Mouse (Mus musculus): ENCODE data around the gene Gm10799. TPM values are rescaled to one million over a fixed set of nuclear protein-coding genes. Genes with fewer than 3 reads are reported as not detected.
"Not testable (repeated sequence)": the region's sequence is repeated elsewhere in the genome, so short reads cannot be mapped to it uniquely, and the experiment has no call there.

Gene Gm10799
- polyA plus RNA-seq, 1 experiment = not detected

GRCm38 (mm10) chr2:104098529-104099230 lies 30.3 kb upstream of the Gm10799 start:
- Histone ChIP-seq H3K36me3 (replicated peaks; ENCODE audit: low read length) (peaks cover 12% of the 10 kb centered on the region), H3K4me3 (replicated peaks) (peak overlapping the region; percentile 3), H3K27me3 (replicated peaks) (no peaks in the 10 kb centered on the region), H3K9me3 (no peaks in the 10 kb centered on the region), H3K4me1 (peaks cover 56% of the 10 kb centered on the region)
- TF ChIP-seq GATA1 (IDR thresholded peaks at IDR 0.05; ENCODE audit: borderline replicate concordance, low read length) (peak; percentile 24; the same call in 1 of the 3 replicates), FLI1 (IDR thresholded peaks at IDR 0.05; ENCODE audit: low read length) (no peak)

DNA sequence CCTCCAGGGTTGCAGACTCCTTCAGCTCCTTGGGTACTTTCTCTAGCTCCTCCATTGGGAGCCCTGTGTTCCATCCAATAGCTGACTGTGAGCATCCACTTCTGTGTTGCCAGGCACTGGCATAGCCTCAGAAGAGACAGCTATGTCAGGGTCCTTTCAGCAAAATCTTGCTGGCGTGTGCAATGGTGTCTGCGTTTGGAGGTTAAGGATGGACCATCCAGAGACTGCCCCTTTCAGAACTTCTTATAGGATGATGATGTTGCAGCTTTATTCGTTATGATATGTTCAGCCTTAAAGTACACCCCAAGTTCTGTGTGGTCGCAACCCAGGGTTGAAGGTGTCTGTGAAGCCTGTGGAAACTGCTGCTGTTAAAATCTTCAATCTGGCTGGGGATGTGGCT lies 29.0 kb upstream of the Gm10799 start:
- not testable (repeated sequence) for H3K4me3 ChIP-seq (replicated peaks); H3K27me3 ChIP-seq (replicated peaks); H3K9me3 ChIP-seq; H3K36me3 ChIP-seq (replicated peaks; ENCODE audit: low read length)
- H3K4me1 ChIP-seq = peaks cover 46% of the 10 kb centered on the region

DNA sequence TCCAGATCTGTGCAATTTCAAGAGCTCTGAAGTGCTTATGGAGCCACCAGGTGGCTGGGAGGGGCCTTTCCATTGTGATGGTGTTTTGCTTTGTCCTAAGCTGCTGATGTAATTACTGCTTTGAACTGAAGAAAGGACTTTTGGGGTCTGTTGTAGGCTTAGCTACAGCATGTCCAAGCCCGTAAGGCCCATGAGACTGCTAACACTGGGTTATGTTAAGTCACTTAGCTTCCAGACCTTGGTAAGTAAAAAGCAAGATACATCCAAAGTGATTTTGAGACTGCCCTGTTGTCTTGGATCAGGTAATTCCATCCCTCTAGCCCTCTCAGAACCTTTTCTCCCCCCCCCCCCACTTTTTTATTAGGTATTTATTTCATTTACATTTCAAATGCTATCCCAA lies 28.4 kb upstream of the Gm10799 start:
- not testable (repeated sequence) for H3K9me3 ChIP-seq; H3K4me3 ChIP-seq (replicated peaks); H3K27me3 ChIP-seq (replicated peaks); H3K36me3 ChIP-seq (replicated peaks; ENCODE audit: low read length)
- peaks cover 43% of the 10 kb centered on the region for H3K4me1 ChIP-seq

GRCm38 (mm10) chr2:104096256-104096655 lies 27.9 kb upstream of the Gm10799 start:
- Histone ChIP-seq H3K4me3 (replicated peaks) (peak overlapping the region; percentile 90), H3K9me3 (no peaks in the 10 kb centered on the region), H3K4me1 (peaks cover 39% of the 10 kb centered on the region), H3K27me3 (replicated peaks) (peaks cover 5% of the 10 kb centered on the region), H3K36me3 (replicated peaks; ENCODE audit: low read length) (no peaks in the 10 kb centered on the region)
- TF ChIP-seq FLI1 (IDR thresholded peaks at IDR 0.05; ENCODE audit: low read length) (no peak), GATA1 (IDR thresholded peaks at IDR 0.05; ENCODE audit: borderline replicate concordance, low read length) (no peak)

GRCm38 (mm10) chr2:104095741-104096213 lies 27.4 kb upstream of the Gm10799 start, which contains the start of gene Cd59a:
TSS of gene Cd59a (plus strand) at chr2:104095801.
- Histone ChIP-seq H3K4me3 (replicated peaks) (peak within 1 kb of the TSS; percentile 90), H3K27me3 (replicated peaks) (peaks cover 5% of the 10 kb centered on the region), H3K9me3 (no peaks in the 10 kb centered on the region), H3K36me3 (replicated peaks; ENCODE audit: low read length) (no peaks in the 10 kb centered on the region), H3K4me1 (peaks cover 39% of the 10 kb centered on the region)
- TF ChIP-seq GATA1 (IDR thresholded peaks at IDR 0.05; ENCODE audit: borderline replicate concordance, low read length) (no peak), FLI1 (IDR thresholded peaks at IDR 0.05; ENCODE audit: low read length) (no peak)

GRCm38 (mm10) chr2:104093305-104093704 lies 25.0 kb upstream of the Gm10799 start:
- Histone ChIP-seq H3K4me3 (replicated peaks) (no peak overlapping the region), H3K9me3 (no peaks in the 10 kb centered on the region), H3K27me3 (replicated peaks) (peaks cover 5% of the 10 kb centered on the region), H3K36me3 (replicated peaks; ENCODE audit: low read length) (no peaks in the 10 kb centered on the region), H3K4me1 (peaks cover 17% of the 10 kb centered on the region)
- TF ChIP-seq GATA1 (IDR thresholded peaks at IDR 0.05; ENCODE audit: borderline replicate concordance, low read length) (no peak), FLI1 (IDR thresholded peaks at IDR 0.05; ENCODE audit: low read length) (no peak)

GRCm38 (mm10) chr2:104087562-104087961 lies 19.2 kb upstream of the Gm10799 start:
- peaks cover 23% of the 10 kb centered on the region for H3K4me1 ChIP-seq
- not testable (repeated sequence) for H3K4me3 ChIP-seq (replicated peaks); H3K36me3 ChIP-seq (replicated peaks; ENCODE audit: low read length); H3K27me3 ChIP-seq (replicated peaks); H3K9me3 ChIP-seq

GRCm38 (mm10) chr2:104084027-104084426 lies 15.7 kb upstream of the Gm10799 start:
- H3K4me3 ChIP-seq (replicated peaks); H3K27me3 ChIP-seq (replicated peaks); H3K9me3 ChIP-seq; H3K36me3 ChIP-seq (replicated peaks; ENCODE audit: low read length): not testable (repeated sequence)
- peaks cover 34% of the 10 kb centered on the region for H3K4me1 ChIP-seq

DNA sequence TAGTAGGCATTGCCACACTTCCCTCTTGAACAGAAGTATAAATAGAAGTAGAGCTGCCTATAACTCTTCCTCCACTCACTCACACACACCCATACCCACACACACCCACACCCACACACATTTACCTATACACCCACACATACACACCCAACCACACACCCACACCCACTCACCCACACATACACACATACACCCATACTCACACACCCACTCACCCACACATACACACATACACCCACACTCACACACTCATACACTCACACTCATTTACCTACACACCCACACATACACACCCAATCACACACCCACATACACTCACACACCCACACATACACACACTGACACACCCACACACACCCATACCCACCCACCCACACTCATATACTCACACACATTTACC lies 14.1 kb upstream of the Gm10799 start:
- Histone ChIP-seq H3K27me3 (replicated peaks) (no peaks in the 10 kb centered on the region), H3K36me3 (replicated peaks; ENCODE audit: low read length) (no peaks in the 10 kb centered on the region), H3K9me3 (no peaks in the 10 kb centered on the region), H3K4me3 (replicated peaks) (no peak overlapping the region), H3K4me1 (peaks cover 41% of the 10 kb centered on the region)
- TF ChIP-seq FLI1 (IDR thresholded peaks at IDR 0.05; ENCODE audit: low read length) (no peak), GATA1 (IDR thresholded peaks at IDR 0.05; ENCODE audit: borderline replicate concordance, low read length) (no peak)

DNA sequence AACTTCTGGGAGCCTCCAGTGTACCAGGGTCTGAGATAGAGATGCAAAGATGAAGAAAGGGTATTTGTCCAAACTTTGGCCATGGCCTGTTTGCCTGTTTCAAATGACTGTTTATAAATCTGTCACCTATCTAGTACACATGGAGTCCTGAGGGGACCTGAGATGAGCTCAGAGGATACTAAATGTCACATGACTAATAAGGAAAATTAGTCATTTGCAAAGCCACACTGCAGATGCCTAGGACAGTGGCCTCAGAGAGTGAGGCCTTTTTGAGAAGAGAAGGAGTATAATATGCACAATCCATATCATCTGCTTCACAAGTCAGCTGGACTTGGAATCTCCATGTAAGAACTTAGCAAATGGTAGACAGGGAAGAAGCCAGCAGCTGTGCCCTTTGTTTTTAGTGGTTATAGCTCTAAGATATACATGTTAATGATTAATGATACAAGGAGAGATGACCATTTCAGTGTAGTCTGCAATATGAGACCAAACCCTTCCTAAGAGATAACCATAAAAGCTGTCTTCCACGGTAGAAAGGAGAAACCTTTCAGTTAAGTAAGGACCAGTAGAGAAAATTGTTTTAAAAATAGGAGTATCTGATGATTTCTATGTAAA lies 13.2 kb upstream of the Gm10799 start:
- H3K4me1 ChIP-seq = peaks cover 40% of the 10 kb centered on the region
- not testable (repeated sequence) for H3K4me3 ChIP-seq (replicated peaks); H3K36me3 ChIP-seq (replicated peaks; ENCODE audit: low read length); H3K27me3 ChIP-seq (replicated peaks); H3K9me3 ChIP-seq

DNA sequence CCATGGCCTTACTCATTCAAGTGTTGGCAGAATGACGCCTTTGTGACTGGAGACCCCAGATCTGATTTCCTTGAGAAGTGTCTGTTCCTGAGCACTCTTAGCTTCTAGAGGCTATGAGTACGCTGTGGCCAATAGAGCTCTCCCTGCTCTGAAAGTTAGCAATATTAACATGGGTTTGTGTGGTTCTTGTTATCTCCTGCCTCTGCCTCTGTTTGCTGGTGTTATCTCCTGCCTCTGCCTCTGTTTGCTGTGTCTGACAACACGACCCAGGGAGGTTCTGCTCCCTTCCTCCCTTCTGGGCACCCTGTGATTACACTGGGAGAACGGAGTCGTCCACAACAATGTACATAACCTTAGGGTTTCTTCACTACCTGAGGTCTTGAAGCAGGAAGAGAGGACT lies 9.9 kb upstream of the Gm10799 start:
- not testable (repeated sequence) for H3K27me3 ChIP-seq (replicated peaks); H3K36me3 ChIP-seq (replicated peaks; ENCODE audit: low read length); H3K9me3 ChIP-seq; H3K4me3 ChIP-seq (replicated peaks)
- H3K4me1 ChIP-seq = peaks cover 26% of the 10 kb centered on the region
- TF ChIP-seq GATA1 (IDR thresholded peaks at IDR 0.05; ENCODE audit: borderline replicate concordance, low read length) = 0 out of 3 replicates have a peak, but pooled peaks have one; percentile 10
